7 mouse cellular contexts compared by ENCODE assay signal in genomic region chr19:10983146-10983545, GRCm38 (mm10). TPM values are rescaled to one million over a fixed set of nuclear protein-coding genes. Genes with fewer than 3 reads are reported as not detected.
DNase-seq lines count a peak whose midpoint lies in the region; ATAC-seq lines count a peak whose summit lies in the region.

No protein-coding gene starts in this region.

- ATAC-seq in forebrain, embryonic 12.5 days (ENCODE audit: low FRiP score) = no peak

- 28% methylated on average over 14 of the region's 14 CpGs for WGBS in forebrain, embryonic 12.5 days

- H3K4me3 ChIP-seq in forebrain, embryonic 12.5 days (replicated peaks) = no peak overlapping the region

- no peak overlapping the region for H3K9ac ChIP-seq in forebrain, embryonic 12.5 days

- no peak overlapping the region for H3K27ac ChIP-seq in forebrain, embryonic 12.5 days

- DNase-seq in ovary, postnatal 36 days (ENCODE audit: low spot score) = peak; percentile 63
- no peak for DNase-seq in ovary, adult 18-20 months (ENCODE audit: low spot score)
- peak; percentile 69 for DNase-seq in adrenal gland, postnatal 25 days
- peak; percentile 30 for DNase-seq in kidney, adult 9 months
- peak; percentile 59 for DNase-seq in lung, postnatal 14 days
- peak; percentile 35 for DNase-seq in thymus, postnatal 14 days

- H3K4me2 ChIP-seq in forebrain, embryonic 12.5 days = peak overlapping the region; percentile 26; the same call in 1 of the 2 replicates

- peaks cover 4% of the 10 kb centered on the region; the same call in 1 of the 2 replicates for H3K4me1 ChIP-seq in forebrain, embryonic 12.5 days

- no peaks in the 10 kb centered on the region for H3K27me3 ChIP-seq in forebrain, embryonic 12.5 days

- no peaks in the 10 kb centered on the region for H3K9me3 ChIP-seq in forebrain, embryonic 12.5 days

- no peaks in the 10 kb centered on the region for H3K36me3 ChIP-seq in forebrain, embryonic 12.5 days (replicated peaks)

RNA-seq across cellular contexts. Expression of gene Ms4a10, which starts 8.7 kb away (rescaled TPM):
- total RNA-seq in adrenal gland, postnatal 25 days (2021) = 30.9 and 39.3 TPM in 2 replicates
- polyA plus RNA-seq in forebrain, embryonic 12.5 days (2016; fragmentation: Nextera tagmentation; extraction: Ambion mirVana) = not detected in 2 replicates

RNA-seq across cellular contexts. Expression of gene Ms4a15, which starts 9.9 kb away (rescaled TPM):
- total RNA-seq in adrenal gland, postnatal 25 days (2021) = not detected in 2 replicates
- not detected in 2 replicates for polyA plus RNA-seq in forebrain, embryonic 12.5 days (2016; fragmentation: Nextera tagmentation; extraction: Ambion mirVana)

RNA-seq across cellular contexts. Expression of gene Ccdc86, which starts 34.1 kb away (rescaled TPM):
- 14.5 and 16.7 TPM in 2 replicates for total RNA-seq in adrenal gland, postnatal 25 days (2021)
- polyA plus RNA-seq in forebrain, embryonic 12.5 days (2016; fragmentation: Nextera tagmentation; extraction: Ambion mirVana) = 26.2 and 27.0 TPM in 2 replicates

RNA-seq across cellular contexts. Expression of gene Ms4a18, which starts 34.7 kb away (rescaled TPM):
- total RNA-seq in adrenal gland, postnatal 25 days (2021) = not detected in 2 replicates
- not detected in 2 replicates for polyA plus RNA-seq in forebrain, embryonic 12.5 days (2016; fragmentation: Nextera tagmentation; extraction: Ambion mirVana)

RNA-seq across cellular contexts. Expression of gene Ptgdr2, which starts 46.2 kb away (rescaled TPM):
- 0.12 and 0.48 TPM in 2 replicates for total RNA-seq in adrenal gland, postnatal 25 days (2021)
- 0.08 TPM in 1 of 2 replicates, not detected in the other for polyA plus RNA-seq in forebrain, embryonic 12.5 days (2016; fragmentation: Nextera tagmentation; extraction: Ambion mirVana)
